Mouse (Mus musculus) adrenal gland, postnatal 14 days (tissue): ENCODE data around the gene Lrrc32. TPM values are rescaled to one million over a fixed set of nuclear protein-coding genes. Genes with fewer than 3 reads are reported as not detected.
A peak's percentile ranks its signal among the peaks of the same experiment; 100 is the strongest.

ENCODE experiments used
- DNase-seq: peaks from one replicate; pipeline ENCODE4 v3.0.0; 2021; ENCODE audit warnings: mixed read lengths
- total RNA-seq: library from RNA; stranded (reverse); gene quantifications from 2 replicates; pipeline ENCODE4 v1.2.3, GENCODE M21; 2021

The Lrrc32 gene
- total RNA-seq, 1 experiment from 2014 or later, result 18.4 TPM

DNA sequence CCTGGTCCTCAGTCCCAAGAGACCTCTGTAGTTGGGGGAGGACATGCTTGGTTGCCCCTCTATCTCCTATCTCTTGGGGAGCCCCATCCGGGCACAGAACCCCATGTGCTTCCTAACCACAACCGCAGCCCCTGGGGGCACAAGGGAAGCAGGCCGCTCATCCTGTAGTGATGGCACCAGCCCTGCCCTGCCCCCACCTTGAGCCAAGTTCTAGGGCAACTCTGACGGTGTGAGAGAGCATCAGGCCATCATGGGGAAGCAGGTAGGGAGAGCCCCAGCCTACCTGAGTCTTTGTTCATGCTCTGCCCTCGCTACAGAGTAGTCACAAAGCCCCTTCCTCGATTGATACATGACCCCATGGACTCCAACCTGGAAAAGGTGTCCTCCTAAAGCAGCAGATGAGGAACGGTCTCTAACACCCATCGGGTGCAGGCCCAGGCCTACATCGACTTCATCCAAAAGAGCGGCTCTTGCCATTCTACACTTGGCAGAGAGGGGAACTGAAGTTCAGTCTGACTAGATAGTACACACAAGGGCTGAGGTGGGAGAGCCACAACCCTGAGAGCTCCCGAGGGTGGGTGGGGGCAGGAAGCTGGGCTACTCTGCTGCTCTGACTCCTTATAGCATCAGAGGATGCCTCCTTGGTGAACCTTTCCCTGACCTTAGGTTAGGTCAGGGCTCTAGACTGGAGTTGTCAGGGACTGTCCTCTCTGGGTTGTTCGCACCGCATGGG, 519 bp upstream of the Lrrc32 start:
- peak; percentile 42 for DNase-seq

DNA sequence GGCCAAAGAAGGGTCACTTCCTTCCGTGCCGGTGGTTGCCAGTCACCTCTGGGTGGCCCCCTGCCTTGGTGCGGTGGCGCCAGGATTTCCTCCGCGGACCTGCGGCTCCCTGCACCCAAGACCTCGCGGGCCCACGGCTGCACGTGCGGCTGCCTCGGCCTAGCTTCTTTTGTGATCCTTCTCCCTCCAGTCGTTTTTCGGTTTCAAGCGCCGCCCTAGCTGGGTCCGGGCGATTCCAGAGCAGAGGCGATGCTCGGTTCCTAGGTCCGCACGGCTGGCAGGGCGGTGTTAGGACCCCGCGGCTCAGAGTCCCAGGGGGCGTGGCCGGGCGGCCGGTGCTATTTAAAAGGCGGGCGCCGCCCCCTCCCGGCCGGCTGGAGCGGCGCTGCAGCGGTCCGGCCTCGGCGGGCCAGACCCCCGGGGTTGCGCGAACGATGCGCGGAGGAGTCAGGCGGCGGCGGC, 571 bp downstream of the Lrrc32 start:
- peak; percentile 91 for DNase-seq

DNA sequence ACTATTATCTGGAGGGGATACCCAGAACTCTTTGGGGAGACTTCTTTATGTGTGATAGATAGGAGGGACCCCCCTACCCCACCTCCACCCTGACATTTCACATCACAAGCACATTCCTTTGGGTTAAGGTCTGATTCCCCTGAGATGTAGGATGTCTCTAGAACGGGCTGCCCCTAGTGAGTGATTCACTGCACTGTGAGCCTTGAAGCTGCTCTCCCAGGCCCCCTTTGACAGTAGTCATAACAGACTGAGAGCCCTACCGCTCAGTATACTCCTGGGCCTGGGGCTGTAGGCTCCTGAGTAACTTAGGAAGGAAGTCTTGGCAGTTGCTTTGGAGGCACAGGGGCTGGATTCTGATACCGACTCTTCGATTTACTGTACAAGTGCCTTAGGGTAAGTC, 1.2 kb downstream of the Lrrc32 start:
- no peak for DNase-seq

DNA sequence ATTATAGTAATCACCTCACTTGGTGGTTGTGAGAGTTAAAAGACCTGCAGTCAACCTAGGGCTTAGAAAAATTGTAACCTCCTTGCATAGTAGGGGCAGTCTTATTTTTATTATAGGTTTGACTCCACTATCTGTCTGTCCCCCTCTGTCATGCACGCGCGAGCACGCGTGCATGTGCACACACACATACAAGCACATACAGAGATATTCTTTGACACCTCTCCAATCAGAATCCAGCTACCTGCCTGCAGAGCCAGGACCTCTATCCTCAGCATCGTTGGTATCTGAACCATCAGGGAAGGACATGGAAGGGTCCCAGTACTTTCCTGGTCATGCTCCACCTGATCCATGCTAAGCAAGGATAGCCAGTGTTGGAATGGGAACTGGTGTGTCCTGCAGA, 1.8 kb downstream of the Lrrc32 start:
- no peak for DNase-seq

DNA sequence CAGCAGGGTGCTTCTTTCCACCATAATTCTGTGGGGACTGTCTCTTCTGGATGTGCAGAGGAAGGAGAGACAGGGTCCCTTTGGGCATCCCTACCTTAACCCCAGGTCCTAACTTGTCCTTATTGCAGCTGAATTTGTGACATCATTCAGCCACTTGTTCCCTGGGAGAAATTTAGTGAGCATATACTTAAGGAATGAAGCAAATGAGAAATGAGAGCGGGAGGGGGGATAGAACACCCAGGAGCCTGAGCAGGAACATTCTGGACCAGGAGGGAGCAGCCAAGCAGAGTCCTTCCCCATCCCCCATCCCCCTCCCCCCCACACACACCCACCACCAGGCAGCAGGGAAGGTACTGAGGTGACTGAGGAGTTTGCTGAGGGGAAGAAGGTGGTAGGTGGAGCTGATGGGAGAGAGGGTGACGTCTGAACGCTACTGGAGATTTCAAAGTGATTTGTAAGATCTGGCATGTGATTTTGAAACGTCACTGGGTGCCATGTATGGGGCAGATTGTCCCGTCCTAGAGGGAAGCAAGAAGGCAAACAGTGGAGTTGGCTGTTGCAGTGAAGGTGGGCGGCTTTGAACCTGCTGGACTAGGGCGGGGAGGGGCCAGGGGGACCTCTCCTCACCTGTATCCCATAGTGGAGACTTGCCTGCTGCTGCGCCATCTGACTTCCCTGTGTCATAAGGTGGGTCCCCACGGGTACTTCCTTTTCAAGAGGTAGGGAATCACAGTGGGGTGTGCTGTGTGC, 2.5 kb downstream of the Lrrc32 start:
- DNase-seq, result no peak

DNA sequence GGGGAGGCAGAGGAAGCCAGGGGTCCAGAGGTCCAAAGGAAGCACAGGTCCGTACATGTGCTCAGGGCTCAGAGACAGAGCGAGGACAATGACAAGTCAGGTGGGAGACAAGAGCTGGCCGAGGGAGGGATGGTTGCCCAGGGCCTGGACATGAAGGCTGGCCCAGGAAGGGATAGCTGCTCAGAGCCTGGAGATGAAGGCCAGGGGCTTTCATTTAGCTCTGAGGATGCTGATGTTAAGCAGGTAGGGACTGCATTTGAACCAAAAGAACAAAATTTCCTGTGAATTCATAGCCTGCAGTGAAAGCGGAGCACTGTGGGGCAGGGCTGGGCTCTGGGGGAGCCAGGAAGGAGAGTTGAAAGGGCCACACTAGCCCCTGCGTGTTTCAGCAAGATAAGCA, 3.2 kb downstream of the Lrrc32 start:
- no peak for DNase-seq

DNA sequence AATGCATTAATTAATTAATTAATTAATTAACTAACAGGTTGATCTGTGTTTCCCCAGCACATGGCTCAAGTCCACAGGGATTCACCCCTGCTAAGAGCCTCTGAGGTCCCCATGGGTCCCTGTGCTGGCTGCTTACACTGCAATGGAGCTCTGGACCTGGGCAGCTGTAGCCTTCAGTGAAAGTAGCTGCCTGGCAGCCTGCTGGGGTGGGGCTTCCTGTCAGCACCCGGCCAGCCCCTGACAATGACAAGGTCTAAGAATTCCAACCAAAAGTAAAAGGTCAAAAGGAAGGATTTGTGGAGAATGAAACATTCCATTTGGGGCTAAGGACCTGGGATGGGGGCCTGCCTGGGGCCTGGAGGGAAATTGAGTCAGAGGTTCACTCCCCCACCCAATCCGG, 4.2 kb downstream of the Lrrc32 start:
- peak; percentile 43 for DNase-seq

DNA sequence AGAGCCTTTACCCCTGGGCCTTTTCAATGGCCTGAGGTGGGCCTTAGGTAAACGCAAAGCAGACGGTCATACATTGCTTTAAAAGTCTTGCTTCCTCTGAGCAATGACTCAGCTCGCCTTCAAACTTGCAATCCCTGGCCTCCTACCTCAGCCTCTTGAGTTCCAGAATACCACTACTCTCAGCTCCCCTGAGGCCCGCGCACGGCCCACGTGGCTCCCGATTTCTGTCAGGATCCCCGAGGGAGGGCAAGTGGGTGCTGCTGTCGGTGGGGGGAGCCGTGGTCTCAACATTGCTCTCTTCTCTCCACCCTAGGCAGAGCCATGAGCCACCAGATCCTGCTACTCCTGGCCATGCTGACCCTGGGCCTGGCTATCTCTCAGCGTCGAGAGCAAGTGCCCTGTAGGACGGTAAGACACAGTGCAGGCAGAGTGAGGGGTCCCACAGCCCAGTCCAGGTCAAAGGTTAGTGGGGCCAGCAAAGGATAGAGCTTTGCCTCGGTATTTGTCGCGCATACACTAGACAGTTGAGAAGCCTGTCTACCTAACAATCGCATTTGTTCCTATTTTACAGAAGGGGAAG, 4.9 kb downstream of the Lrrc32 start:
- no peak for DNase-seq

DNA sequence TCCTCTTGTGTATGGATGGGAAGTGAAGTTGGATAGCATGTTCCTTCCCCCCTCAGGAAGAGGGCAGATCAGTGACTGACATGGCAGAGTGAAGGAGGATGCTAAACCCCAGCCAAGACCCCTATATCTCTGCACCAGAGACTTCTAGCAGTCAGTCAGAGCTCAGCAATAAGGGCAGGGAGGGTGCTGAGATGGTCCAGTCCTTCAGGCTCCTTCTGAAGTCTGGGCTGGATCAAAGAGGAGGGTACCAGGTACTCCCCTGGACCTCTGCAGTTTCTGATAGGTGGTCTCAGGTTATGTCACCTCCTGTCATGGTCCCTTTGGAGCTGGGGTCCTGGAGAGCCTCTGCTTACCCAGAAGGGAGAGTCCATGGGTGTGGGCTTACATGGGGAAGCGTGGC, 6.5 kb downstream of the Lrrc32 start:
- no peak for DNase-seq

DNA sequence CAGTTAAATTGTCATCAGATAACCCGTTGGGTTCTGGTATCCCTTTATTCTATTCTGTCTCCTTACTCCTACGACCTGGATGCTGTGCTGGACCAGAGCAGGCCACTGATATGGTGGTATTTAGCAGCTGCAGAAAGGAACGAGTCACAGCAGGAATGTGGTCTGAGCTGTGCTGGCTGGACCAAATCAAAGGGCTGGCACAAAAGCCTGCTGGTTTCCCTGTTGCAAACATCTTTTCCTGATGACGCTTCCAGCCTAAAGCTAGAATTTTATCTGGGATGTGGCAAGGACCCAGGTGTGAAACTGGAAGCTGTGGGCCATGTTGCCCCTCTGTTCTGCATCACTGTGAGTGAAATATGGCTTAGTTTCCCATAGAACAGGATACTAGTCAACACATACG, 8.4 kb downstream of the Lrrc32 start:
- no peak for DNase-seq

DNA sequence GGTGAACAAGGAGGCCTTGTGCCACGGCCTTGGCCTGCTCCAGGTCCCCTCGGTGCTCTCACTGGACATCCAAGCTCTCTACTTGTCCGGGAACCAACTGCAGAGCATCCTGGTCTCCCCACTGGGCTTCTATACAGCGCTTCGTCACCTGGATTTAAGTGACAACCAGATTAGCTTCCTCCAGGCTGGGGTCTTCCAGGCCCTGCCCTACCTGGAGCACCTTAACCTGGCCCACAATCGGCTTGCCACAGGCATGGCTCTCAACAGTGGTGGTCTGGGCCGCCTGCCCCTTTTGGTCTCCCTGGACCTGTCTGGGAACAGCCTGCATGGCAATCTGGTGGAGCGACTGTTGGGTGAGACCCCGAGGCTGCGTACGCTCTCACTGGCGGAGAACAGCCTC, 9.0 kb downstream of the Lrrc32 start:
- no peak for DNase-seq

DNA sequence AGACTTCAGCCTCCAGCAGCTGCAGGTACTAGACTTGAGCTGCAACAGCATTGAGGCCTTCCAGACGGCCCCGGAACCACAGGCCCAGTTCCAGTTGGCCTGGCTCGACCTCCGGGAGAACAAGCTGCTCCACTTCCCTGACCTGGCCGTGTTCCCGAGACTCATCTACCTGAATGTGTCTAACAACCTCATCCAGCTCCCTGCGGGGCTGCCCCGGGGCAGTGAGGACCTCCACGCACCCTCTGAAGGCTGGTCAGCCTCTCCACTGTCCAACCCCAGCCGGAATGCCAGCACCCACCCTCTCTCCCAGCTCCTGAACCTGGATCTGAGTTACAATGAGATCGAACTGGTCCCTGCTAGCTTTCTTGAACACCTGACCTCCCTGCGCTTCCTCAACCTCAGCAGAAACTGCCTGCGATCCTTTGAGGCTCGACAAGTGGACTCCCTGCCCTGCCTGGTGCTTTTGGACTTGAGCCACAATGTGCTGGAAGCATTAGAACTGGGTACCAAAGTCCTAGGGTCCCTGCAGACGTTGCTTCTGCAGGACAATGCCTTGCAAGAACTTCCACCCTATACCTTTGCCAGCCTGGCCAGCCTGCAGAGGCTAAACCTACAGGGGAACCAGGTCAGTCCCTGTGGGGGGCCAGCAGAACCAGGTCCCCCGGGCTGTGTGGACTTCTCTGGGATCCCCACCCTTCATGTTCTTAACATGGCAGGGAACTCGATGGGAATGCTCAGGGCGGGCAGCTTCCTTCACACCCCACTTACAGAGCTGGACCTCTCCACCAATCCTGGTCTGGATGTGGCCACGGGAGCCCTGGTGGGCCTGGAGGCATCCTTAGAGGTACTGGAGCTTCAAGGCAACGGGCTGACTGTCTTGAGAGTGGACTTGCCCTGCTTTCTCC, 9.8 kb downstream of the Lrrc32 start:
- no peak for DNase-seq

DNA sequence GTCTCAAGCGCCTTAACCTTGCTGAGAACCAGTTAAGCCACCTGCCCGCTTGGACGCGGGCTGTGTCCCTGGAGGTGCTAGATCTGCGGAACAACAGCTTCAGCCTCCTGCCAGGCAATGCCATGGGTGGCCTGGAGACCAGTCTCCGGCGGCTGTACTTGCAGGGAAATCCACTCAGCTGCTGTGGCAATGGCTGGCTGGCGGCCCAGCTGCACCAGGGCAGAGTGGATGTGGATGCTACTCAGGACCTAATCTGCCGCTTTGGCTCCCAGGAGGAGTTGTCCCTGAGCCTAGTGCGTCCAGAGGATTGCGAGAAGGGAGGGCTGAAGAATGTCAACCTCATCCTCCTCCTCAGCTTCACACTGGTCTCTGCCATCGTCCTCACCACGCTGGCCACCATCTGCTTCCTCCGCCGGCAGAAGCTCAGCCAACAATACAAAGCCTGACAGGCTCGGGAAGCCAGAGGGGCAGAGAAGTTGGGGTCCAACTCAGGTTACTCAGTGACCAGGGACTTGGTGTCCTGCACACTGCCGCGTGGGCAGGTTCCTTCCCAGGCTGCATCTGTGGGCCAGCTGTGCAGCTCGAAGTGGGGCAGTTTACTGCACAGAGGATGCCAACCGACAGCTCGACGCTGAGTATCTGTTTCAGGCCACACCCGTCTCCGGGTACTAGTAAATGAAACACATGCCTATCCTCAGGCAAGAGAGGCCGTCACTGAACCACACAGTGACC, 10.6 kb downstream of the Lrrc32 start:
- DNase-seq, result no peak

DNA sequence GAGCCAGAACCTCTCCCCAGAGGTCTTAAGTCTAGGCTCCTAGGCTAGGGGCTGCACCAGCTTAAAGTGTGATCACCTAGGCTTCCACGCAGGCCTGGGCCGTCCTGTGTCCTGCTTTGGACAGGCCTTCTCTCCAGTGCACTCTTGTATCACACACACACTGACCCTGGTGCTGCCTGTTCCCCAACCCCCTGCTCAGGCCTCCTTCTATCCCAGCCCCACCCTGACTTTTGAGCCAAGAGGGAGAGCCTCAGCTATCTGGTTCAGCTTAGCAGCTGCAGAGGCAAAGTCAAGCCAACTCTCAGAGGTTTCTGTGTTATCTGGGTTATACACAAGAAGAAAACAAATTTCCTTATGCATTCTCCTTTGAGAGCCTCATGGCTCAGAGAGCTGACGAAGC, 11.4 kb downstream of the Lrrc32 start:
- DNase-seq, result no peak

DNA sequence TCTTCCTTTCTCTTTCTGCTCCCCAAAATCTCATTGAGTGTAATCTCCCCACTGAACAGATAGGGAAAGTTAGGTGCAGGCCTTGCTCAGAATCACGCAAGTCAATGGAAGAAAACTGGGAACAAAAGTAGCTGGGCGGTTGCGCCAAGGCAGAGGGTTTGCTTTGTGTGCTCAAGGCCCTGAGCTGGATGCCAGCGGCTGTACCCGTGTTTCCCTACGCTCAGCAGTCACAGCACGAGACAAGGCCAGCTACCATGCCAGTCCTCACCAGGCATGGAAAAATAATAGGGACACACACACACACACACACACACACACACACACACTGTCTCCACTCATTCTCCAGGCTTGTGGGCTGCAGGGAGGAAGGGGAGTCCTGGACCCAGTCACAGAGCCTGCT, 12.0 kb downstream of the Lrrc32 start:
- no peak for DNase-seq

DNA sequence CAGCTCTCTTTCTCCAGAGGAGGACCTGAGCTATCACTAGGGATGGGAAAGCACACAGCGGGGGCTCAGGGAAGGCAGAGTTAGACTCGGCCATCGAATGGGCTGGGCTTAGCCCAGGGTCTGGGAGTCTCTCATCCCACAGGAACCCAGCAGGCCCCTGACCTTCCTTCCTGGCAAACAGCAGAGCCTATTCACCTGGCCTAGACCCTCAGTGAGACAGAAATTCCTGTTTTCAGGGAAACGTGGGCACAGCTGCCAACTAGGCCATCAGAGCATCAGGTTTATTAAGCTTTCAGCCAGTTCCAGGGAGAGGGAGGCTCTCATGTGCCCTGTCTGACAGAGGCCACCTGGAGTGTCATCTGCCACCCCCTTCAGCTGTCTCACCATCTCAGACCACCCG, 13.8 kb downstream of the Lrrc32 start:
- no peak for DNase-seq

DNA sequence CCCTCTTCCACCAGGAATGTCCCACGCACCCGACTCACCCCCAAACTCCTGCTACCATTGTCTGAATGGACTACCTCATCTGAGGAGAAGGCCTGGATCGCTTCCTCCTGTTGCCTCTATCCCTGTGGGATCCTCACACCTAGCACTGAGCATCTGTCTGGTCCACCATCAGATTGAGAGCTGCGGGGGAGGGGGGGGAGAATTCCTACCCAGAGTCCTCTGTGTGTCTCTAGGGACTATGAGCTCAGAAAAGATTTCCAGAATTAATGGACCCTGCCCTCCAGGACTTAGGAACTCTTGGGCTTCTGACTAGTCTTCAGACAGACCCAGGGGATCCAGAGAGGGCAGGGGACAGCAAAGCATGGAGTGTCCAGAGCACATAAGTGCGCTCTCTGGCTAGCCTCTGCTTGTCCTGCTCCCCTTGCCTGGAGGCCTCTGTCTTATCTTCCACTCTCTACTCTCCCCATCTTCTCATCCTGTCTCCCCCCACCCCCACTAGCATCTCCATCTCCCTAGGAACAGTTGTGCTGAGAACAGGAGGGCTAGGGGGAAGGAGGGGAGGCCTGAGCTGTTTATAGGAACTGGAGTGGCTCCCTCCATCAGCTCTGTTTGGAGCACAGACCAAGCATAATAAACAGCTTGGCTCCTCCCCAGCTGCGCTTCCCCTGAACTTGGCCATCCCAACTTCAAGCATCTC, 15.0 kb downstream of the Lrrc32 start:
- DNase-seq, result no peak

DNA sequence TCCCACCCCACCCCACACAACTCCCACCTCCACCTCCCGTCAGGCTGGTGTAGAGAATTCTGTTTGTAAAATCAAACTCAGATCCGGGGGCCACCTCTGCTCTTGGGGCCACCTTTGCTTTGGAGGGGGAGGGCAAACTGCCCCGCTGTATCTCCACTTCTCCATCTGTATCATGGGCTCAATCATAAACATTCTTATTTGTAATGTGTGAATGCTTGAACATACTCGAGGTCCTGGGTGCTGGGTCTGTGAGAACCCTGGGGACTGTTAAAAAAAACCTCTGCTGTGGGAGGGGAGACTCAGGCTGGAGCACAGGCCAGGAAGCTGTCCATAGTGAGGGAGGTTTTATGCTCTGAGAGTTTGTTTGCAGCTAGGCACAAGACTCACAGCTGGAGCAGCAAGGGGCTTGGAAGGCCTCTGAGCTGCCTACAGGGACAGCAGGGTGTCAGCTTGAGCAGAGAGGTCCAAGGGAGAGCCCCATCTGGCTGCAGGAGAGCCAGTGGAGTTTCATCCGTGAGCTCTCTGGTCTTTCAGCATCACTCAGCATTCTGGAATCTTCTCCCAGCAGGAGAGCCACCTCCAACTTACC, 15.7 kb downstream of the Lrrc32 start:
- no peak for DNase-seq

DNA sequence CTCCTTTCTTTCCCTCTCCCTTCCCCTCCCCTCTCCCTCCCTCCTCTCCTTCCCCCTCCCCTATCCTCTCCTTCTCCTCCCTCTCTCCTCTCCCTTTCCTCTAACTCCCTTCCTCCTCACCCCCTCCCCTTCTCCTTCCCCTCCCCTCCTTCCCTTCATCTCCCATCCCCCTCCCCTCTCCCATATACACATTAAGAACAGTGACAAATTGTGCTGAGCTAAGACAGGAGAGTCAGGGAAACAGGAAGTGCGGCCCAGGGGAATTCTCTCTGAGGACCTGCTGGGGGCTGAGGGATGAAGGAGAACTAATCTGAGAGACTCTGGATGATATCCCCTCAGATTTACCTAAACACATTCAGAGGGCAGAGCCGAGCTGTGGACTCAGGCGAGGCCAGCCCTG, 16.6 kb downstream of the Lrrc32 start:
- DNase-seq, result no peak
